Mouse (Mus musculus): ENCODE measurements around the gene Gm49388. TPM values are rescaled to one million over a fixed set of nuclear protein-coding genes. Genes with fewer than 3 reads are reported as not detected.
A peak's percentile ranks its signal among the peaks of the same experiment; 100 is the strongest.

Gm49388 gene
- polyA plus RNA-seq, 1 experiment from 2014 or later, result not detected

GRCm38 (mm10) chr7:127799211-127799610 is 13.8 kb downstream of the Gm49388 start:
- no peak for DNase-seq (ENCODE audit: low spot score)
- no peak overlapping the region for H3K4me3 ChIP-seq (replicated peaks; ENCODE audit: low read depth, low read length)
- H3K4me1 ChIP-seq (replicated peaks; ENCODE audit: insufficient read depth, low read length), result 0 out of 2 replicates have a peak, but pooled peaks cover 5% of the 10 kb centered on the region
- H3K36me3 ChIP-seq (ENCODE audit: insufficient read depth, low read length), result peaks cover 48% of the 10 kb centered on the region
- no peak for ATAC-seq (replicated peaks; ENCODE audit: low FRiP score, low read depth)
- no peak overlapping the region for H3K4me2 ChIP-seq (ENCODE audit: low read length)
- no peak overlapping the region for H3K27ac ChIP-seq
- H3K9ac ChIP-seq (ENCODE audit: low read depth, low read length), result no peak overlapping the region
- WGBS, result 86% methylated on average over 13 of the region's 13 CpGs
- TF ChIP-seq CTCF (IDR thresholded peaks at IDR 0.05; ENCODE audit: low read depth), result no peak
- H3K9me3 ChIP-seq (replicated peaks; ENCODE audit: low read length), result no peaks in the 10 kb centered on the region
- H3K27me3 ChIP-seq (ENCODE audit: insufficient read depth, low read length), result no peaks in the 10 kb centered on the region

GRCm38 (mm10) chr7:127799738-127800137 is 14.3 kb downstream of the Gm49388 start:
- no peaks in the 10 kb centered on the region for H3K9me3 ChIP-seq (replicated peaks; ENCODE audit: low read length)
- ATAC-seq (replicated peaks; ENCODE audit: low FRiP score, low read depth), result no peak
- H3K4me3 ChIP-seq (replicated peaks; ENCODE audit: low read depth, low read length), result no peak overlapping the region
- 100% methylated on average over 1 of the region's 1 CpGs for WGBS
- H3K4me1 ChIP-seq (replicated peaks; ENCODE audit: insufficient read depth, low read length), result 0 out of 2 replicates have a peak, but pooled peaks cover 5% of the 10 kb centered on the region
- H3K4me2 ChIP-seq (ENCODE audit: low read length), result no peak overlapping the region
- H3K36me3 ChIP-seq (ENCODE audit: insufficient read depth, low read length), result peaks cover 48% of the 10 kb centered on the region
- H3K9ac ChIP-seq (ENCODE audit: low read depth, low read length), result no peak overlapping the region
- H3K27me3 ChIP-seq (ENCODE audit: insufficient read depth, low read length), result no peaks in the 10 kb centered on the region
- H3K27ac ChIP-seq, result no peak overlapping the region
- DNase-seq (ENCODE audit: low spot score), result no peak
- TF ChIP-seq CTCF (IDR thresholded peaks at IDR 0.05; ENCODE audit: low read depth), result no peak

GRCm38 (mm10) chr7:127800435-127801009 is 15.1 kb downstream of the Gm49388 start, which contains the start of gene Hsd3b7:
Gene Hsd3b7 (plus strand): TSS chr7:127800604.
- TF ChIP-seq CTCF (IDR thresholded peaks at IDR 0.05; ENCODE audit: low read depth), result peak; percentile 100
- Histone ChIP-seq H3K9me3 (replicated peaks; ENCODE audit: low read length) (no peaks in the 10 kb centered on the region), H3K27ac (peak within 1 kb of the TSS; percentile 32; the same call in 1 of the 2 replicates), H3K9ac (ENCODE audit: low read depth, low read length) (peak within 1 kb of the TSS; percentile 35), H3K4me2 (ENCODE audit: low read length) (peak within 1 kb of the TSS; percentile 46), H3K27me3 (ENCODE audit: insufficient read depth, low read length) (no peaks in the 10 kb centered on the region), H3K4me1 (replicated peaks; ENCODE audit: insufficient read depth, low read length) (0 out of 2 replicates have a peak, but pooled peaks cover 5% of the 10 kb centered on the region), H3K36me3 (ENCODE audit: insufficient read depth, low read length) (peaks cover 41% of the 10 kb centered on the region), H3K4me3 (replicated peaks; ENCODE audit: low read depth, low read length) (no peak within 1 kb of the TSS; the same call in 1 of the 2 replicates)
- ATAC-seq (replicated peaks; ENCODE audit: low FRiP score, low read depth) (peak; percentile 91), DNase-seq (ENCODE audit: low spot score) (peak; percentile 97)
- 15% methylated on average over 6 of the region's 6 CpGs for WGBS

GRCm38 (mm10) chr7:127801010-127801621 is 15.7 kb downstream of the Gm49388 start:
- H3K36me3 ChIP-seq (ENCODE audit: insufficient read depth, low read length), result peaks cover 35% of the 10 kb centered on the region
- no peaks in the 10 kb centered on the region for H3K27me3 ChIP-seq (ENCODE audit: insufficient read depth, low read length)
- H3K4me2 ChIP-seq (ENCODE audit: low read length), result peak overlapping the region; percentile 46
- H3K27ac ChIP-seq, result peak overlapping the region; percentile 31; the same call in 1 of the 2 replicates
- H3K9ac ChIP-seq (ENCODE audit: low read depth, low read length), result peak overlapping the region; percentile 35
- DNase-seq (ENCODE audit: low spot score), result no peak
- no peaks in the 10 kb centered on the region for H3K9me3 ChIP-seq (replicated peaks; ENCODE audit: low read length)
- H3K4me1 ChIP-seq (replicated peaks; ENCODE audit: insufficient read depth, low read length), result 0 out of 2 replicates have a peak, but pooled peaks cover 5% of the 10 kb centered on the region
- WGBS, result 87% methylated on average over 8 of the region's 8 CpGs
- 0 out of 2 replicates have a peak, but pooled peaks have one; percentile 9 for ATAC-seq (replicated peaks; ENCODE audit: low FRiP score, low read depth)
- no peak overlapping the region; the same call in 1 of the 2 replicates for H3K4me3 ChIP-seq (replicated peaks; ENCODE audit: low read depth, low read length)
- TF ChIP-seq CTCF (IDR thresholded peaks at IDR 0.05; ENCODE audit: low read depth), result peak; percentile 13; the same call in 1 of the 2 replicates

GRCm38 (mm10) chr7:127802313-127802712 is 16.9 kb downstream of the Gm49388 start:
- WGBS, result 93% methylated on average over 17 of the region's 17 CpGs
- no peak for TF ChIP-seq CTCF (IDR thresholded peaks at IDR 0.05; ENCODE audit: low read depth)
- no peak for ATAC-seq (replicated peaks; ENCODE audit: low FRiP score, low read depth)

GRCm38 (mm10) chr7:127808821-127809220 is 23.4 kb downstream of the Gm49388 start:
- ATAC-seq (replicated peaks; ENCODE audit: low FRiP score, low read depth) (no peak), DNase-seq (ENCODE audit: low spot score) (no peak)
- Histone ChIP-seq H3K36me3 (ENCODE audit: insufficient read depth, low read length) (0 out of 2 replicates have a peak, but pooled peaks cover 7% of the 10 kb centered on the region), H3K4me3 (replicated peaks; ENCODE audit: low read depth, low read length) (no peak overlapping the region), H3K4me2 (ENCODE audit: low read length) (no peak overlapping the region), H3K9me3 (replicated peaks; ENCODE audit: low read length) (no peaks in the 10 kb centered on the region), H3K27me3 (ENCODE audit: insufficient read depth, low read length) (no peaks in the 10 kb centered on the region), H3K4me1 (replicated peaks; ENCODE audit: insufficient read depth, low read length) (no peaks in the 10 kb centered on the region), H3K9ac (ENCODE audit: low read depth, low read length) (no peak overlapping the region), H3K27ac (no peak overlapping the region)
- 59% methylated on average over 5 of the region's 5 CpGs for WGBS
- TF ChIP-seq CTCF (IDR thresholded peaks at IDR 0.05; ENCODE audit: low read depth), result no peak

More at GRCm38 (mm10) chr7:127802313-127802712, 16.9 kb downstream of the Gm49388 start:
- no peak for DNase-seq (ENCODE audit: low spot score)
- no peak overlapping the region for H3K27ac ChIP-seq
- H3K4me2 ChIP-seq (ENCODE audit: low read length), result no peak overlapping the region
- H3K4me3 ChIP-seq (replicated peaks; ENCODE audit: low read depth, low read length), result no peak overlapping the region
- H3K27me3 ChIP-seq (ENCODE audit: insufficient read depth, low read length), result no peaks in the 10 kb centered on the region
- H3K4me1 ChIP-seq (replicated peaks; ENCODE audit: insufficient read depth, low read length), result 0 out of 2 replicates have a peak, but pooled peaks cover 5% of the 10 kb centered on the region
- H3K9me3 ChIP-seq (replicated peaks; ENCODE audit: low read length), result no peaks in the 10 kb centered on the region
- peaks cover 28% of the 10 kb centered on the region for H3K36me3 ChIP-seq (ENCODE audit: insufficient read depth, low read length)
- no peak overlapping the region for H3K9ac ChIP-seq (ENCODE audit: low read depth, low read length)

All from kidney, postnatal 0 days (tissue).